Mouse (Mus musculus) embryo, embryonic 11.5 days (tissue): ENCODE measurements around the gene Igfbpl1.
A peak's percentile ranks its signal among the peaks of the same experiment; 100 is the strongest.

Experiments
- DNase-seq: peaks from one replicate; pipeline ENCODE4 v3.0.0-alpha.2; 2012; ENCODE audit warnings: low read depth, low spot score

Gene Igfbpl1

DNA sequence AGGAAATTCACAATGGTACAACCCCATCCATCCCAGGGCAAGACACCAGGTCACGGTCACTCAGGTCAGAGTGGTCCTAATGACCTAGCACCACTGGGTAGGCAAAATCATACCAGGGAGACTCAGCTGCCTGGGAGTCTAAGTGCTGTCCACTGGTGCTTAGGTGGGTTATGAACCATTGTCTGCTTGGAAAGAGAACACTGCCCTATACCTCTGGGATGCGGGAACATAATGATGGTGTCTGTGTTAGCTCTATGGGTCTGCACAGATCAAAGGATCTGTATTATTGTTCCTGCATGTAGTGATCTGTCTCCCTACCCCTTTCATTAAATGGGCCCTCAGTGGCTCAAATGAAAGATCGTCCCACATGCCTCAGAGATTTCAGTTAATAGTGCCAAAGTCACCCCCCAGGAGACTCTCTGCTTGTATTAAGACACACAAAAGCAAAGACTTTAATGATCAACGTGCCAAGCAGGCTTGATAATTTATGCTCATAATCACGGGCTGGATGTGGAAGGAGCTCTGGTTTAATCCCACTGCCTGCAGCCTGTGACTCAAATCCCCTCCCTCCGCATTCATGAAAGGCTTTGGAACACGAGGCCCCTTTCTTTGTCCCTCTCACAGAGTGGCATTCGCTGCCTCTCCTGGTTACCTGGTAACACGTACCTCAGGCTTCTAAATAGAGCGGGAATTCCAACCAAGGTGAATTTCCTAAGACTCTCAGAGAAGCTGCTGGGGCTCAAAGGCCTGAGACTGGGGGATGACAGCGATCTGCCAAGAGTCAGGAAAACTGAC is 3.7 kb downstream of the Igfbpl1 start:
- DNase-seq: no peak

DNA sequence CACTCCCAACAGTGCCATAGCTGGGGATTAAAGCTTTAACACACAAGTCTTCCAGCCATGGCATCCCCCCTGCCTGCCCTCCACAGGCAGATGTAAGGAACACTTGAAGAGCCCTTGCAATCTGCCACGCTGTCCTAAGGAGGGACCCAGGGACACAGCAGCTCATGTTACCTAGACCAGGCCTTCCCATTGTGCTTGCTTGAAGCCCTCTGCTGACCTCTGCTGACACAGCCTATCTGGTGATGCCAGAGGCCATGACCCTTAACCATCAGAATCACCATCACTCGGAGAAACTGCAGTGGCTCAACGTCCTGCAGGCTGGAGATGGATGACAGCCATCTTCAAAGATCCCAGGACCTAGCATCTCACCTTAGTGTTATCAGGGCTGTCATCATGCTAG is 4.7 kb downstream of the Igfbpl1 start:
- DNase-seq: no peak

DNA sequence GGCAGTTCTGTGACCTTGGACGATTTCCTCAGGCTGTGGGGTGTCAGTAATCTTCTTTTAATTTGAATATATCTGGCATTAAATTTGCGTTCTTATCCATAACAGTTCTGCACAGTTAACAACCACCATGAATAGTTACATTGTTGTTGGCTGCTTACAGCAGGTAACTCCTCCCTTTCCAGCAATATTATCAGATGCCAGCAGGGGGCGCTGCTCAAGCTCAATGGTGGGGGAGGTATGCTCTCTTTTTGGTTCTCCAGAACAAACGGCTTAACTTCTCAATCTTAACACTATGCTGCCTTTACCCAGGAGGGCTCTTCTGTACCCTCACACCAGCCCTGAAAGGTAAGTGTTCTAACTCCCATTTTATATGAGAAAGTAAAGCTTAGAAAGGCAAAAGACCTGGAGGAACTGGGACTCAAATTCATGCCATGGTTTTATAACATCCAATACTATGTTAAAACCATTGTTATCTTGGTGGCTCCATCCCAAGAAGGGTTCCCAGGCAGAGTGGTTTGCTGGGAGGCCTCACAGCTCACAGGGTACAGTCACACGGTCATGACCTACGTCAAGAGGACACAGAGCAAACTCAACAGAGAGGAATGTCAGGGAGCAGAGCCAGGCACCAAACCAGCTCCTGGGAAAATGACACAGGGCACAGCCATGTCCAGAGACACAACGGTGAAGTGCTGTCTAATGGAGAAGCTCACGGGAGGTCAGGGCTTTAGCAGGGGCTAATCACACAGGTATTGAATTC is 6.5 kb downstream of the Igfbpl1 start:
- DNase-seq: no peak

DNA sequence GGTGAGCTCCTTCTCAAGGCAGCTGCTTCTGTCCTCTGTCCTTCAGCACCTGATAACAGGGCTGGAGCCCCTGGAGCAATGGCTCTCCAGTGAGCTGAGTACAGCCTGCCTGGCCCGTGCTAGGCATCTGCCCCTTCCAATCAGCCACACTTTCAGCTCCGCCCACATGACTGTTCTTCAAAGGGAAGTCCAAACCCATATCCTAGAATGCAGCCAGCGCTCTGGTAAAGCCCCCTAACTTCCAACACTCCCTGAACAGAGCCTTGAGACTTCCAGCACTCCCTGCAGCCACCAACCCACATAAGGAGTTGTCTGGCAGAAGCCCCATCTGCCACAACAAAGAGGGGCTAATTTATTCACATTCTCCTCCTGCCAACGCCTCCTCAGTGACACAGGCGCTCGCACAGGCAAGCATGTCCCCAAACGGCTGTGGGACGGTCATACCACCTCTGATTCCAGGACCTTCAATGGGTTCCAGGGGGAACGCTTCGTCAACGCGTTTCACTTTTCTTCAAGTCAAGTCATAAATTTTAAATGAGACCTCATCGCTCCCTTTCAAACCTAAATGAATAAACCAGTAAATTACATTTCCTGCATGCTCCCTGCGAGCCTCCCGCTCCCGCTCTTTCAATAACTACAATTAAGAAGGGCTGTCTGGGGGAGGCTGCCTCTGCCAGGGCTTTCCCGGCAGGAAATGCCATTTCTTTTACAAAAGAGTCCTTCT is 7.4 kb downstream of the Igfbpl1 start:
- DNase-seq: no peak

DNA sequence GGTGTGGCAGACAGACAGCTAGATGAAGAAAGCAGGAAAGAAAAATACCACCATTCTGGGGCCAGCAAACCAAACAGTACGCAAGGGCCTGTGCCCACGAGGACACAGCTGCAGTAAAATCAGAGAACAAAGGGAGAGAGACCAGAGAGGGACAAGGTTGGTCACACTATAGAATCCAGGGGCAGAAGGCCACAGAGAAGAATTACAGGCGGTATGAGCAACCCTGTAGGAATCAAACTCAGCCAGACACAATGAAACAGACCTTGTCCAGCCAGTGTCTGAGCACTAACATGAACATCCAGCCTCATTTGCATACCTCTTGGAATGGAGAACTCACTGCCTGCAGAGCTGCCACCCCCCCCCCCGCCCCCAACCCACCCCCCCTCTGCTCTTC is 7.9 kb downstream of the Igfbpl1 start:
- no peak for DNase-seq

DNA sequence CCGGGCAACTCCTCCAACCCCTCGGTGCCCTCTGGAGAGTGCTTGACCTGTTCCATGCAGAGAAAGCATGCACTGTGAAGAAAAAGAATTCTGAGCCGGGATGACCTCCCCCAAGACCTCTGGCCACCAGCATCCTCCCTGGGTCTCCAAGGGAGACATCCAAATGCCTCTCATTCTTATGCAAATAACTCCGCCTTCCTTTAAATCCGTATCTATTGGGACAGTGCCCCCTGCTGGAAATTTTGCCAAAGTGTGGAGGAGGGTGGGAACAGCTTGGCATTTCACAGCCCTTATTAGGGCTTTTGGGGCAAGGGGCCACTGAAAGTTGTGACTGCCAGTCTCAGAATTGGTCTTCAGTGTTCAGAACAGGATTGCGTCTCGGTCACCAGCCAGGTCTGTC is 11.2 kb downstream of the Igfbpl1 start:
- no peak for DNase-seq

DNA sequence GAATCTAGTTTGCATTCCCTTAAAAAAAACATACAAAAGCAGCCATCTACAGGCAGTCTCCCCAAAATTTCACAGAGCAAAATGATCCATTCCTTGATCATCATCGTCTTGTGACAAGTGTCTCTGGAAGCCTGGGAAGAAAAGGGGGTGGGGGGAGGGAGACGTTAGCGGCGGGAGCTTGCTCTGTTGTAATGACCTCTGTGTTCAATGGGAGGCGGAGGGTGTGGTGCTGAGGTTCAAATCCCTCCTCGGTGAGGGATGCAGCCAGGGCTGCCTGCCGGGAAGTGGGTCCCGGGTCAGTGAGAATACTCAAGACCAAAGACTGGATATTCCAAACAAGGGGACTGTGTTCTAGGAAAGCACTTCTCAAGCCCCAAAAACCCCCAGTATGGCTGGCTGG is 15.5 kb downstream of the Igfbpl1 start:
- DNase-seq: no peak

DNA sequence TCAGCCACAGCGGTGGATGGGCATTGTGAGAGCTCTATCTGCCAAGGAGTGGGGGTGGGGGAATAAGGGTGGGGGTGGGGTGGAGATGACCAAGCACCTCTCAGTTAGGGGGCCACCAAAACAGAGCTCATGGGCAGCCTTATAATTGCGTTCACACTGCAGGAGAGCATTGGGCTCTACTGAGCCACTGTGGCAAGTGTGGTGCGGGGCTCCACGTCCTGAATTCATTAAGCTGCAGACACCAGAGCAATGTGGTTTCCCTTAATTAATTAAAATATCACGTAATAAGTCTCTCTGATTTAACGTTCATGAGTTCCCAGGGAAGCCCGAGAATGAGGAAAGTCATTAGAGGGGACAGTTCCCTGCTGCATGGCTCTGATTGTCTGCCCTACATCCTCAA is 18.7 kb downstream of the Igfbpl1 start:
- no peak for DNase-seq

DNA sequence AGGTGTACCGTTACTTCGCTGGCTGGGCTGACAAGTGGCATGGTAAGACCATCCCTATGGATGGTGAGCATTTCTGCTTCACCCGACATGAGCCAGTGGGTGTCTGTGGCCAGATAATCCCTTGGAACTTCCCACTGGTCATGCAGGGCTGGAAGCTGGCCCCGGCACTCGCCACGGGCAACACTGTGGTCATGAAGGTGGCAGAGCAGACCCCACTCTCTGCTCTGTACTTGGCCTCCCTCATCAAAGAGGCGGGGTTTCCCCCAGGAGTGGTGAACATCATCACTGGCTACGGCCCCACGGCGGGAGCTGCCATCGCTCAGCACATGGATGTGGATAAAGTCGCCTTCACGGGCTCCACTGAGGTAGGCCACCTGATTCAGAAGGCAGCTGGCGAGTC is 23.8 kb downstream of the Igfbpl1 start:
- no peak for DNase-seq

DNA sequence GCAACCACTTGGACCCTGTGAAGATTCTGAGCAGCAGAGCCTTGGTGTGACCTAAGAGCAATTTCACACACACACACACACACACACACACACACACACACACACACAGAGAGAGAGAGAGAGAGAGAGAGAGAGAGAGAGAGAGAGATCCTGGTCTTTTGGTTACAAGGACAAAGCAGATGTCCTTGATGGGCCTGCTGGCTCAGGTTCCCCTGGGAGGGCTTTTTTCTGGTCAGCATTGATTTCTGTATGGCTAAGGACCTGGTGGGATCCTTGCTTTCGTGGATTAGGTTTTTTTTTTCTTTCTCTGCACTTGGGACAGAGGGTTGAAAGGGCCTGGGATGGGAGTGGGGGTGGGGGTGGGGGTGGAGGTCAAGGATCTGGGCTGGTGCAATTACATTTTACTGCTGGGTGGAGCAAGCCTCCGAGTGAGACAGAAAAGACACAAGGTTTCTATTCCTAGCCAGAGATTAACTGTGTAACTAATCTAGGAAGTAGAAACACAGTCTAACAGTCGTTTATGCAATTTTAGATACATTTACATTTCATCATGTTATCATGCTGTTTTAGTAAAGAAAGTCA is 26.7 kb downstream of the Igfbpl1 start:
- DNase-seq: no peak

DNA sequence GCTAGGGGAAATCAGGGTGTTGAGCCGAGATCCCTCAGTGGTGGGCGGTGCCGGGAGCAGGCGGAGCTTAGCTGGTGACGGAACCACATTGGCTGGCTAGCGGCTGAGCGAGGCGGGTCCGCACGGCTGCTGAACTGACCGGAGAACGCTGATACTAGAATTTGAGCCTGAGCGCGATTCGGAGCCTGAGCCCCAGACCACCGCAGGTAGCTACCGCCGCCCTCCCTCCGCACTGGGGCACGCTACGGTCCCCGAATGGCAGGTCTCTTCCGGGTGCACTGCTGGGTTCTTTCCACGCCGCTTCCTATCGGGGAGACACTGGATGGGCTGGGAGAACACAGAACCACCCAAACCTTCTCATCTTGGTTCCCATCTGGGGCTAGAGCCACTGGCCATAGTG is 27.8 kb downstream of the Igfbpl1 start, which contains the start of gene Aldh1b1:
Aldh1b1 (plus strand) TSS at position 59 of the 400 bp plus-strand sequence.
- DNase-seq: no peak

DNA sequence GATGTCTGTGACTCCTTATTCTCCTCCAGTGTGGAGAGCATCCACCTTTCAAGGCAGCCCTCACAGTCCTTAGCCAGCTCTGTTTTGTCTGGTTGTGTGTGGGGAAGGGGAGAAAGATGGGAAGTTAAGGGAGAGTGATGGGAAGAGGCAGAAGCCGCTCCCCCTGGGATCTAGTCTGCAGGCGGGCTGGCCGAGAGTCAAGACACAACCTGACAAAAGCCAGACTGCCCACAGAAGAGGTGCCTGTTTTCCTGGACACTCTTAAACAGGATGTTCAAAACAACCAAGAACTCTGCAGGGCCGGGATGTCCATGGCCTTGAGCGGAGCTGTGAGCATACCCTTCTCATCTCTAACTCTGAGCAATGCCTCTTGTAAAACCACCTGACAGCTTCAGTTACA is 30.0 kb downstream of the Igfbpl1 start:
- no peak for DNase-seq

DNA sequence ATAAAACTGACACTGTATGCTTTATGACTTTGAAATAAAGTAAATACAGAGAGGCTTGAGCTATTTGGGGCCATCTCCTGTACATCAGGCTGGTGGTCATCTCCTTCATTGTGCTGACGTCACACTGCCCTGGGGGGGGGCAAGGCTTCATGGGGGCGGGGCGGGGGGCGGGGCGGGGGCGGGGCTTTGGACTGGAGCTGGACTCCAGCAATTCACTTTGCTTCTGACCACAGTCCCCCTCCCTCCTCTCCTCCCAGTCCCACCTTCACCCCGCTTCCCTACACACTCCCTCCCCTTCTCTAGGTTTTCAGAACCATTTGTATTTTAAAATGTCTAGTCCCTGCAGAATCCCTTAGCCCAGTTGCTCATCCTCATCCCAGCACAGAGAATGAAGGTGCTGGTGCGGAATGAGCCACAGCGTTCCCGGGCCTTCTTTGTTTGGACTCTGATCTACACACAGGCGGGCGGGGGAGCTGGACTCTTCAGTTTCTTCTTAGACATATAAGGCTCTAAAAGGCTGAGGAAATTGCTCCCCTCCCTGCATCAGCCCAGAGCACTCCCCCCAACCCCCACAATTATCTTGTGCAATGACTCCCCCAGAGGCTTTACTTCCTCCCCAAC is 31.4 kb downstream of the Igfbpl1 start:
- no peak for DNase-seq

DNA sequence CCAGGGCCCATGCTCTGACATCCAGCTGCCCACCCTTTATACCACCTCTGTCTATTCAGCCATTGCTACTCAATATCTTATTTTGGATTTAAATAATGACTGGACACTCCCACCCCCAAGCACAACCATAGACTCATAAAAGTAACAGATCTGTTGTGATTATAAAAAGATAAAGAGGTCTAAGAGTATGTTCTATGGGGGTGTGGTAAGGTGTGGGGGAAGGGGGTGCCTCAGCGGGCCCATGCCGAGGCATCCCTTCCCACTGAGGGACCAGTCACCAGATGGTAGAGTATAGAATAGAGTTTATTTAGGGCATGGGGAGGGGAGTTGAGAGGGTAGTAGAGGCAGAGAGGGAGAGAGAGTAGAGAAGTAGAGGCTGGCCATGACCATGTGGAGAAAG is 36.7 kb downstream of the Igfbpl1 start:
- DNase-seq: no peak

DNA sequence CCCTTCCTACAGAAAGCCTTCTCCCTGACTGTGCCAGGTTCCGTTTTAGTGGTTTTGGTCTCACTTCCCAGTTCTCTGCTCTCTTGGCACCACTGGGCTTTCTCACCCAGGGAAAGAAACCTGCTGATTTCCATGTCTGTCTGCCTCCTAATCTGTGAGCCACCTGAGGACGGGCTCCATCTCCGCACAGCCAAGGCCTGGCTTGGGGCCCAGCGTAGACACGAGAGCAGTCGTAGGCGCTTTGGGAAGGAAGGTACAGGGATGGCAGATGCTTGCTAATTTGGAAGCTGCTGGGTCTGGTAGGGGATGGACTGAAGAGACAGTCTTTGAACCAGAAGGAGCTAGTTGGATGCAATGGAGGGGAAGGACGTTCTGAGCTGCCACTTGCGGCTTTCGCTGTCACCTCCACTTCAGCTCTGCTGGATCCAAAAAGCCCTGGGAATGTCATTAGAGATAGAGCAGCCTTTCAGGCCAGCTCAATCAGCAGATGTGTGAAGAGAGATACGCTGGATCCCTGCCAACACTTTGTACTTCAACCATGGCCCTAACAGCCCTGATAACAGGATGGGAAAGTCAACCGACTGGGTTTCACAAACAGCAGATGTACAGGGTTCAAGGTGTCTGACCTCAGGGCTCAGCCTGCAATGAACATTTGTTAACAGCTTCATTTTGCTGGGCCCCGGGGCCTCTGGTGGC is 37.3 kb downstream of the Igfbpl1 start:
- no peak for DNase-seq

DNA sequence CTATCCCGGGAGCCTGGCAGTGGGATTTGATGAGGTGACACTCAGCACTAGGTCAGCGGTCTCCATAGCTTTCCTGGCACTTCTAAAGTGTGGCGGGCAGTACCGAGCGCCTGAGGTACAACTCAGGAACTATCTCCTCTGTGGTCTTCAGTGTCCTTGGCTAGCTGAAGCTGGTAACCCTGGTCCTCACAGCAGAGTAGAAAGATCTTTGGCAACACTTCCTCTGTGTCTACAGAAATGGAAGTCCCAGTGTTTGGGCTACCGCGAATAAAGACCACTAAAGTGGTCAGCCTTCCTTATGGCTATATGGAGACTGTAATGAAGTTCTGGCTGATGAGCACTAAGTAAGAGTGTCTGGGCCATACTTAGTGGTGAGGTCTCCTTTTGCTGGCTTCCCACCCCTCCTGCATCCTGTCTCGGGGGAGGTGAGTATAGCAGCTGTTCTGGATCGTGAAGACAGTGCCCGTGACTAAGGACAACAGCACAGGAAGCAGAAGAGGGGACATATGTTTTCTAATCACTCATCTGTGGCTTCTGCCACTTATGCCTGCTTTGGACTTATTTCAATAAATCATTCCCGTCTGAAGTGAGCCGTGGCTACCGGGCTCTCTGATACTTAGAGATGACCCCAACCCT is 38.2 kb downstream of the Igfbpl1 start:
- no peak for DNase-seq

DNA sequence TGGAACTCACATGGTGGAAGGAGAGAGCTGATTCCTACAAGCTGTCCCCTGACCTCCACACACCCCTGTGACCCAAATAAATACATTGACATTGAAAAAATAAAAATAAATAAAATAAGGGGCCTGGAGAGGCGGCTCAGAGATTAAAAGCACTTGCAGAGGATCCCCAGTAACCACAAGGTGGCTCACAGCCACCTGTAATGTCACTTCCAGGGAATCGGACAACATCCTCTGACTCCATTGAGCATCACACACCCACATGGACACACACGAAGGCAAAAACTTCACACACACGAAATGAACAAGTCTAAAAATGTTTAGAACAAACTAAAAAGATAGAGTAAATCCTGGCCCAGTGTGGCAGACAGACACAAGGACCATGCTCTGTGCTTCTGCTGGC is 40.0 kb downstream of the Igfbpl1 start:
- DNase-seq: no peak

DNA sequence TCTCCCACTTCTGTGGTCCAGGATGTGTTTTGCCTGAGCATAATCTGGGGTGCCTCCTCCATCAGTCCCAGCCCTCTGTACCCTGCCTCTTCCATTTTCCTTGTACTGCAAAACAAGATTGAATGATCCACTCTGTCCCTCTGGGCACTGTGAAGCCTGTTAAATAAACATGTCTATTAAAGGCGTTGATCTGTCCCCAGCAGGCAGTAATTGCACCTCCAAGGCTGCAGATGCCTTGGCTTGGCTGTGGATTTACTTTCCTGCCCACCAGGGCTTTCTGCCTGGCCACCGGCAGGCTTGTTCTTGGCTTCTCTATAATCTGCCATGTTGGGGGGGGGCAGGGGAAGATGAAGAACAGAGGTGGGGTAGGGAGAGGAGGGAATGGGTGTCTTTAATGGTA is 40.8 kb downstream of the Igfbpl1 start:
- no peak for DNase-seq

DNA sequence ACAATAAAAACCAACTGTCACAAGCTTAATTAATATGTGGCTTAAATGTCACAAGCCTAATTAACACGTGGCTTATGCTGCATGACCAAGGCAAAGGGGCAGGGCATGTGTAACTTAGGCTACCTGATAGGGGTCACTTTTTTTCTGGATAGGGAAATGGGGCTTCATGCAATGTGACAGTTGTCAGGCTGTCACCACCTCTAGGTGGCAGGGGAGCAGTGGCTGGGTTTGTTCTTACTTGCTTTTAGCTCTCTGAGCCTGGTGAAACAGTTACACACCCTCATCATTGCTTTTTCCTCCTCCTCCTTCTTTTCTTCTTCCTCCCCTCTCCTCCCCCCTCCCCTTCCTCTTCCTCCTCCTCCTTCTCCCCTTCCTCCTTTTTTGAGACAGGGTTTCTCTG is 43.1 kb downstream of the Igfbpl1 start:
- DNase-seq: no peak

DNA sequence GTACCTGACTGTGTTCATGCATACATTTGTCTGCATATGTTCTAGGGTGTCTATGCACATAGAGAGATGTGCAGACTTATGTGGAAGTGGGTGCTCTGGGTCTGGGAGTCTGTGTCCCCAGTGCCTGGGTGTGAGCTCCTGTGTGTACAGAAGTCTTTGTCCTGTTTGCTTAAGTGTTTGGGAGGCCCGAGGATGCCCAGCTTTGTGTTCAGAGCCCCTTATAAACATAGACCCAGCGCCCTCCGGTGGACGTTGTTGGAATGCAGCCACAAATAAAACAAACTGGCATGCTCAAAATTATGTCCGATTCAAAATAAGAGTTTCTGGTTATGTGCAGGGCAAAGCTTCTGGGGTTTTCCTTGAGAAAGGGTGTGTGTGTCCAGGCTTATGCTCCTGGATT is 55.1 kb downstream of the Igfbpl1 start:
- DNase-seq: peak; percentile 55

DNA sequence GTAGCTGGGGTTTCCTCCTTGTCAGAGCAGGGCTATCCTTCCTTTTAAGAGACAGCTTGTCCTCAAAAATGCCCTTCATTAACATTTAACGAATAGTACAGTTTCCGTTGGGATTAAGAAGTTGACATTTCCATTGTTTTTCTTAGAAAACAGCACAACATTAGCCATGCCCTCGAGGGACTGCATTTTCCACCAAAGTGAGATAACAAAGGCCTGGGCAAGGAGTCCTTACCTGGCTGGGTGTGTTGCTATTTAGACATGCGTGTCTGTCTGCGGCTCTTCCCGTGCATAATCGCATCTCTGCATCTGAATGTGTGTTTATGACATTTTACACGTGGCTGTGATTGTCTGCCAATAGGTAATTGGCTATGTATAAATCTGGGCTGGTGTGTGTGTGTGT is 55.5 kb downstream of the Igfbpl1 start:
- DNase-seq: no peak
